Mouse (Mus musculus) liver, embryonic 15.5 days (tissue): ENCODE measurements around the gene H2-M10.6. TPM values are rescaled to one million over a fixed set of nuclear protein-coding genes. Genes with fewer than 3 reads are reported as not detected.

Experiments
- polyA plus RNA-seq: library from polyadenylated mRNA; unstranded; fragments of >200 nt; fragmentation: Nextera tagmentation; extraction: Ambion mirVana; gene quantifications from 2 replicates; pipeline ENCODE4 v1.2.1, GENCODE M21; 2015

Gene H2-M10.6
- polyA plus RNA-seq, 1 experiment from 2014 or later: not detected

Other genes with a start within 250 kb of the H2-M10.6 start
- gene H2-M9, start 169.5 kb upstream of the H2-M10.6 start, polyA plus RNA-seq: not detected in 2 replicates
- not detected in 2 replicates for gene H2-M1, start 140.0 kb upstream of the H2-M10.6 start, polyA plus RNA-seq
- not detected in 2 replicates for gene H2-M10.5, start 39.3 kb upstream of the H2-M10.6 start, polyA plus RNA-seq
- 14.9 and 17.7 TPM in 2 replicates for gene Trim26, start 25.0 kb downstream of the H2-M10.6 start, polyA plus RNA-seq
- gene Trim15, start 55.0 kb downstream of the H2-M10.6 start, polyA plus RNA-seq: 0.33 and 0.59 TPM in 2 replicates
- gene Trim10, start 57.4 kb downstream of the H2-M10.6 start, polyA plus RNA-seq: 300 and 303 TPM in 2 replicates
- gene Trim40, start 78.0 kb downstream of the H2-M10.6 start, polyA plus RNA-seq: not detected in 2 replicates
- gene Trim31, start 85.9 kb downstream of the H2-M10.6 start, polyA plus RNA-seq: not detected in 2 replicates
- 0.14 and 0.20 TPM in 2 replicates for gene Rnf39, start 130.7 kb downstream of the H2-M10.6 start, polyA plus RNA-seq
- gene Ppp1r11, start 139.6 kb downstream of the H2-M10.6 start, polyA plus RNA-seq: 25.7 and 30.8 TPM in 2 replicates
- gene Znrd1, start 146.4 kb downstream of the H2-M10.6 start, polyA plus RNA-seq: 18.7 and 21.5 TPM in 2 replicates
- 2.2 and 2.5 TPM in 2 replicates for gene Znrd1as, start 146.4 kb downstream of the H2-M10.6 start, polyA plus RNA-seq
- not detected in 2 replicates for gene 2410137M14Rik, start 169.1 kb downstream of the H2-M10.6 start, polyA plus RNA-seq
- gene H2-M5, start 177.4 kb downstream of the H2-M10.6 start, polyA plus RNA-seq: not detected in 2 replicates
- gene Zfp57, start 189.0 kb downstream of the H2-M10.6 start, polyA plus RNA-seq: 3.2 and 3.8 TPM in 2 replicates
- gene Mog, start 211.2 kb downstream of the H2-M10.6 start, polyA plus RNA-seq: not detected in 2 replicates
- gene Gabbr1, start 233.8 kb downstream of the H2-M10.6 start, polyA plus RNA-seq: 0.25 and 0.66 TPM in 2 replicates